Mouse (Mus musculus) testis, adult 10 weeks (tissue): Measurements from ENCODE around the gene Egflam. TPM values are rescaled to one million over a fixed set of nuclear protein-coding genes. Genes with fewer than 3 reads are reported as not detected.

Experiments used
- polyA plus RNA-seq: library from polyadenylated mRNA; stranded (reverse); fragments of 350-450 nt; fragmentation: Illumina TruSeq; extraction: RNeasy Lipid Tissue Mini Kit (QIAGEN cat#74804); gene quantifications from one replicate; pipeline ENCODE4 v1.2.3, GENCODE M21; 2014; ENCODE audit warnings: low read depth, low replicate concordance

Egflam gene
- 27.2 TPM for polyA plus RNA-seq

GRCm38 (mm10) chr15:7397818-7398608 is at the start of gene Egflam:
Gene Egflam, minus strand, starts transcription at chr15:7398395.

